Mouse (Mus musculus) embryo, embryonic 11 days (tissue): ENCODE data around the gene Gpr21.
A peak's percentile ranks its signal among the peaks of the same experiment; 100 is the strongest.
"Not testable (repeated sequence)": the region's sequence is repeated elsewhere in the genome, so short reads cannot be mapped to it uniquely, and the experiment has no call there.

Experiments
- DNase-seq: peaks from one replicate; pipeline ENCODE4 v3.0.0-alpha.2; 2015

Gpr21 gene

DNA sequence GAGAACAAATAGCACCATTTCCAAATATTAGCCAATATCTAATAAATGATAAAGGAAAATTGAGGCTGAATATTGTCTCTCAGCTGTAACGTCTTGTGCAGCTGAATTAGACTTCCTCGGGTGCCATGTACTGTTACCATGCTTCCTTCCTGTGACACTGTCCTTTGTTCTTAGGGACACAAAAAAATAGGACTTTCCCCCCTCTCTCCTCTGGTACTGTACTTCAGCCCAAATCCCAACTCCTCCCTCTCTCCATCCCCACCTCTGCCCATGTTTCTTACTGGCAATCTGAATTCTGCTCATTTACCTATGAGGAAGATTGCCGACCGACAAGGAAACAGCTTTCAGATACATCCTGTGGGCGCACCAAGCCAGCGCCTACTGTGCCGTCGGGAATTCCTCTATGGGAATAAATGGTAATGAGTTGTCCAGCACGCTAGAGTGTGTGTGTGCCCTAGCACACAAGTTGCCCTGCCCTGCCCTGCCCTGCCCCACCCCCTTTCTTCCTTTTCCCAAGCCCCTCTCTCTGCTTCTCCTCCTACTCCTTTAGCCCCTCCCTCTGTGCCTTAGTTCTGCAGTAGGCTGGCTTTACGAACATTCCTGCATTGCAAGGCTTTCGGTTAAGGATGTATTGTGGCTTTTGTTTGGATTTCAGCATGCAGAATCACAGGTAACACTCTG, at the start of gene Gpr21:
Gene Gpr21 (plus strand): TSS at position 303 of the 681 bp plus-strand sequence.
- DNase-seq = peak; percentile 45

GRCm38 (mm10) chr2:37479559-37479958, 36.6 kb upstream of the Gpr21 start:
- no peak for DNase-seq

DNA sequence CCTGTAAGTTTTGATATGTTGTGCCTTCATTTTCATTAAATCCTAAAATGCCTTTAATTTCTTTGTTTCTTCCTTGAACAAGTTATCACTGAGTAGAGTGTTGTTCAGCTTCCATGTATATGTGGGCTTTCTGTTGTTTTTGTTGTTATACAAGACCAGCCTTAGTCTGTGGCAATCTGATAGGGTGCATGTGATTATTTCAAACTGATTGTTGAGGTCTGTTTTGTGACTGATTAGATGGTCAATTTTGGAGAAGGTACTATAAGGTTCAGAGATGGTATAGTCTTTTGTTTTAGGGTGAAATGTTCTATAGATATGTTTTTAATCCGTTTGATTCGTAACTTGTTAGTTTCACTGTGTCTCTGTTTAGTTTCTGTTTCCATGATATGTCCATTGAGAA, 36.1 kb upstream of the Gpr21 start:
- DNase-seq = no peak

DNA sequence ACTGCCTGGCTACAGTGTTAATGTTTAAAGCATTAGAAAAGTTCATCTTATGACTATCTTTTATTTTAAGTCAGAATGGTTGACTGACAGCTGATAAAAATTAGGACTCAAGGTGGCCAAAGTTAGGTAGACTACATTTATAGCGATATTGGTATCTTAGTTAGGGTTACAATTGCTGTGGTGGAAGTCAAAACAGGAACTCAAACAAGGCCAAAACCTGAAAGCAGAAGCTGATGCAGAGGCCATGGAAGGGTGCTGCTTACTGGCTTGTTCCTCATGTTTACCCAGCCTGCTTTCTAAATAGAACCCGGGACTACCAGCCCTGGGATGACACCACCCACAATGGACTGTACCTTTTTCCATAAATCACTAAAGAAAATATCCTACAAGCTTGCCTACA, 32.0 kb upstream of the Gpr21 start:
- DNase-seq = no peak

- DNase-seq = peak; percentile 66
Measured at GRCm38 (mm10) chr2:37485370-37485769, 30.8 kb upstream of the Gpr21 start.

DNA sequence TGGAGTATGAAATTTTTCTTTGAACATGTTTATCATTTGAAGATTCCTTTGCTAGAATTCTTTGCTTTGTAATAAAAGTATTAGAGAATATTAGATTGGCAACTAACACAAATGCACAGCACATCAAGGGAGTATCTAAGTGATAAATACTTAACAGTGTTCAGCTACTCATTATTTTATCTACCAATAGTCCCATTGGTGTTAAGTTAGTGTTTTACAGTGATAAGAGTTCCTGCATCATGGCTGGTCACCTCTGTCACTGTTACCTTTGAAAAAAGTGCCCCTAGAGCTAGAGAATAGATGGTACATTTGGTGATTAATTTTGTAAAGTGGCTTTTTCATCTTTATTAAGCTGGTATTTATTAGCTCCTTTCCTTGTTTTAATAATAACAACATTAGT, 29.7 kb upstream of the Gpr21 start:
- DNase-seq = no peak

DNA sequence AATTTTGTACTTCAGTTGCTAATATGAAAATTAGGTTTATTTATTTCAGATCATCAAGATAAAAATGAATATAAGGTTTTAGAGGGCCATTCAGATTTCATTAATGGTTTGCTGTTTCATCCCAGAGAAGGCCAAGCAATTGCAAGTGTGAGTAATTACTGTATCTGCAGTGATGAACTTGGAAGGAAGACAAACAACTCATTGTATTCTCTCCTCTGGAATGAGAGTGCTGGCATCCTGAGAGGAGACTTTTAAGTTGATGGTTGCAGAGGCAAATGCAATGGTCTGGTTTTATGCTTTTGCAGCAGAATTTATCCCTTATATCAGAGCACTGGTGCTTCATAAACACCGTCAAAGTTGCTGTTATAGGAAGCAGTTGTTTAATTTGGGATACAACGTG, 27.2 kb upstream of the Gpr21 start:
- DNase-seq = no peak

DNA sequence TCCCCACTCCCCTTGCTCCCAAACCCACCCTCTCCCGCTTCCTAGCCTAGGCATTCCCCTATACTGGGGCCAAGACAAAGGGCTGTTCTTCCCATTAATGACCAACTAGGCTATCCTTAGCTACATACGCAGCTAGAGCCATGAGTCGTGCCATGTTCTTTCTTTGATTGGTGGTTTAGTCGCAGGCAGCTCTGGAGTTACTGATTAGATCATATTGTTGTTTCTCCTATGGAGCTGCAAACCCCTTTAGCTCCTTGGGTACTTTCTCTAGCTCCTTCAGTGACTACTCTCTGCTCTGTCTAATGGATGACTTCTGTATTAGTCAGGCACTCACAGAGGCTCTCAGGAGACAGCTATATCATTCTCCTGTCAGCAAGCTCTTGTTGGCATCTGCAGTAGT, 18.8 kb upstream of the Gpr21 start:
- DNase-seq = no peak

- DNase-seq = not testable (repeated sequence)
Measured at GRCm38 (mm10) chr2:37505856-37506255, 10.3 kb upstream of the Gpr21 start.

GRCm38 (mm10) chr2:37511134-37511901, 4.8 kb upstream of the Gpr21 start:
- DNase-seq = no peak

DNA sequence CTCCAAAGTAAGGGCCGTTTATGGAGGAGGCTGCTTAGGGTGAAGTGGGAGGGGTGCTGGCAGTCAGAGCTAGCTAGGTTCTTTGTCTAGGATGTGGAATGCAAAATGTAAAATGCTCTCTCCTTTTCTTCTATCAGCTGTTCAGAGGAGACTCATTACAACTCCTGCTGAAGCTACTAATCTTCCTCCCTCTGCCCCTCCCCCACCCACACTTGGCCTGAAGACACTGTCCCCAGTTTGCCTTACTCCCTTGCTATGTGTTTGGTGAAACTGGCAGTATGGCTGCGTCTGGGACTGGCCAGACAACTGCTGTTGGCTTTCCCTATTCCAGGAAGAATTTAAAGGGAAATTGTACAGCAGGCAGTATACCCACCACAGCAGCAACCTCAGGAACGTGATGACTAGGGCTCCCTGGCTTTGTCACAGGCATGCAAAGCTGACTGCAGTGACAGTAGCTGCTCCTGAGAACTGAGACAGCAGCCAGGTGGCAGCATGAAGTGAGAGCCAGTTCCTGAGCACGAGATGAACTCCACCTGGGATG, 860 bp downstream of the Gpr21 start:
- DNase-seq = peak; percentile 21

- no peak for DNase-seq
Measured at GRCm38 (mm10) chr2:37518561-37519285, 2.6 kb downstream of the Gpr21 start.

GRCm38 (mm10) chr2:37519286-37519640, 3.1 kb downstream of the Gpr21 start:
- no peak for DNase-seq

GRCm38 (mm10) chr2:37527587-37527986, 11.5 kb downstream of the Gpr21 start:
- no peak for DNase-seq

- DNase-seq = no peak
Measured at GRCm38 (mm10) chr2:37529397-37529796, 13.3 kb downstream of the Gpr21 start.

- no peak for DNase-seq
Measured at GRCm38 (mm10) chr2:37530766-37531165, 14.6 kb downstream of the Gpr21 start.

- DNase-seq = no peak
Measured at GRCm38 (mm10) chr2:37531639-37532038, 15.5 kb downstream of the Gpr21 start.

GRCm38 (mm10) chr2:37549346-37550012, 33.3 kb downstream of the Gpr21 start:
- no peak for DNase-seq

- no peak for DNase-seq
Measured at GRCm38 (mm10) chr2:37556366-37556765, 40.2 kb downstream of the Gpr21 start.

DNA sequence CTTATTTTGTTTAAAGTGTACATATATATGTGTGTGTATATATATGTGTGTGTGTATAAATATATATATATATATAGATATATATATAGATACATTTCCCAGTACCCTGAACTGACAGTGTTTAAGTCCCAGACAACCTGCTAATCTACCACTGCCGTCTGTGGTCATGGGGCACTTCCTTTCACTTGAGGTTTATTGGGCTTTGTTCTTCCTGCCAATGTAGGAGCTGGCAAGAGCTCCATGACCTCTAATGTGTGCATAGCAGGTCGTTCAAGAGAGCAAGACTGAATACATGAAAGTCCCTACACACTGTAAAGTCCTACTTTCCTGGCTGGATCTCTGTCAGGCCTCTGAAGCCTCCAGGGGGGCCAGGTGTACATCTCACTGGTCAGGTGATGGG, 49.4 kb downstream of the Gpr21 start:
- DNase-seq = no peak

DNA sequence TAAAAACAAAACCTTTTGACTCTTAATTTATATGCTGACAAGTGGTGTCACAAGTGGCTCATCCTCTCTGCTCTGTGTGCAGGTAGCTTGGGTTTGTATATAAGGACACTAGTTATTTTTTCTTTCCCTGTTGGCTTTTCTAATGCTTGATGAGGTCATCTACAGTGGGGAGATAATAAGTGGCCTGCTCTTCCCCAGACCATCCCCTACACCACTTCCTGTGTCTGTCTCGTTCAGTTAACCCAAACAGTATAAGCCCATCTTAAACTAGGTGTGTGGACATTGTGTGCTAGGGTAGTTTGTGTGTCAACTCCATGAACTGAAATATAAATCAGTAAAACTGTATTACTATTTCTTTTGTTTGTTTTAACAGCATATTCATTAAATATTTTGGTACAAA, 49.9 kb downstream of the Gpr21 start:
- no peak for DNase-seq

DNA sequence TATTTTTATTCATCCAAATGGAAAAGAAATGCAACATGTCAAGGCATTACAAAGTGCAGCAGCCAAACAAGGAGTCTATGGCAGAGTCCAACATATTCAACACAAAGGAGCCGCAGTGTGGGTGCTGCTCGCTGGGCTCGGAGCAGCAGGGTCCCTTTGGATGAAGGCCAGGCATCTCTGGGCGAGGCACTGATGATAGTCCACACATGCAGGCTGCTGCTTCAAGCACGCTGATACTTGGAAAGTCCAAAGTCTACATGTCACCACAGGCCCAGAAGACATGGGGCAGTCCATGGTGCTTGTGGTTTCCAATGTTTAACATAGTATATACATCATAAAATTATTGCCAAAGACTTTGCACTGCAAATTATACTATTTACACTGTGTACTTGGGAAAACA, 53.8 kb downstream of the Gpr21 start:
- DNase-seq = no peak
